Mouse (Mus musculus): ENCODE data around the gene Vav1. TPM values are rescaled to one million over a fixed set of nuclear protein-coding genes. Genes with fewer than 3 reads are reported as not detected.

Gene Vav1
- polyA plus RNA-seq, 1 experiment, result 53.3 TPM

GRCm38 (mm10) chr17:57305593-57305992 is 26.7 kb downstream of the Vav1 start:
- Histone ChIP-seq H3K36me3 (ENCODE audit: control insufficient read depth, insufficient read depth, low read length) (peaks cover 52% of the 10 kb centered on the region), H3K27me3 (ENCODE audit: control insufficient read depth, insufficient read depth, low read length) (no peaks in the 10 kb centered on the region), H3K4me1 (ENCODE audit: control insufficient read depth, insufficient read depth, insufficient read length) (no peaks in the 10 kb centered on the region), H3K4me3 (ENCODE audit: extremely low read depth, insufficient read depth, insufficient read length) (no peak overlapping the region), H3K27ac (ENCODE audit: insufficient read depth, low read length) (no peak overlapping the region)
- no peak for DNase-seq (ENCODE audit: low read depth in 1 of 2, low spot score in 2 of 2)
- no peak for TF ChIP-seq POLR2A (IDR thresholded peaks at IDR 0.05; ENCODE audit: low read depth, low read length)
- TF ChIP-seq CTCF (IDR thresholded peaks at IDR 0.05; ENCODE audit: extremely low read depth, insufficient read depth, insufficient read length, insufficient replicate concordance), result no peak
- WGBS, result 72% methylated on average over 4 of the region's 4 CpGs

DNA sequence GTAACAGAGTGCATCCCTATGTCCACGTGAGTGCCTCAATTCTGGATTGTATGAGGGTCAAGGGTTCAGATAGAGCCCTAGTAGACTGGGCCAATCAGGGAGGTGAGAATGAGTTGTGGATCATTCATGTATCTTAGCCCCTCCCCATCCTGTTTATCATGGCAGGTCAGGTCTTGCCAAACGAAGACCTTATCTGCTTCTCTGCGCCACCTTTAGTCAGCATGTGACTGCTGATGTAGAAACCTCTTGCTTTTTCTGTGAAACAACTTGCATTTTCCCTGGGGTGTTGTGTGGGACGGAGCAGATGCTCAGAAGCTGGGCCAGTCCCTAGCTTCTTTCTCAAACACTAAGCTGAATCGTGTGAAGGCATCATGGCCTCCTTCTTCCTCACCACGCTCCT is 28.2 kb downstream of the Vav1 start:
- 80% methylated on average over 6 of the region's 6 CpGs for WGBS
- no peak for DNase-seq (ENCODE audit: low read depth in 1 of 2, low spot score in 2 of 2)
- peaks cover 46% of the 10 kb centered on the region for H3K36me3 ChIP-seq (ENCODE audit: control insufficient read depth, insufficient read depth, low read length)

GRCm38 (mm10) chr17:57311801-57312200 is 32.9 kb downstream of the Vav1 start:
- H3K36me3 ChIP-seq (ENCODE audit: control insufficient read depth, insufficient read depth, low read length), result peaks cover 45% of the 10 kb centered on the region

More for the DNA sequence above, 28.2 kb downstream of the Vav1 start:
- TF ChIP-seq POLR2A (IDR thresholded peaks at IDR 0.05; ENCODE audit: low read depth, low read length) (no peak), CTCF (IDR thresholded peaks at IDR 0.05; ENCODE audit: extremely low read depth, insufficient read depth, insufficient read length, insufficient replicate concordance) (no peak)
- H3K27me3 ChIP-seq (ENCODE audit: control insufficient read depth, insufficient read depth, low read length), result no peaks in the 10 kb centered on the region
- H3K4me3 ChIP-seq (ENCODE audit: extremely low read depth, insufficient read depth, insufficient read length), result no peak overlapping the region
- H3K27ac ChIP-seq (ENCODE audit: insufficient read depth, low read length), result no peak overlapping the region
- H3K4me1 ChIP-seq (ENCODE audit: control insufficient read depth, insufficient read depth, insufficient read length), result no peaks in the 10 kb centered on the region

DNA sequence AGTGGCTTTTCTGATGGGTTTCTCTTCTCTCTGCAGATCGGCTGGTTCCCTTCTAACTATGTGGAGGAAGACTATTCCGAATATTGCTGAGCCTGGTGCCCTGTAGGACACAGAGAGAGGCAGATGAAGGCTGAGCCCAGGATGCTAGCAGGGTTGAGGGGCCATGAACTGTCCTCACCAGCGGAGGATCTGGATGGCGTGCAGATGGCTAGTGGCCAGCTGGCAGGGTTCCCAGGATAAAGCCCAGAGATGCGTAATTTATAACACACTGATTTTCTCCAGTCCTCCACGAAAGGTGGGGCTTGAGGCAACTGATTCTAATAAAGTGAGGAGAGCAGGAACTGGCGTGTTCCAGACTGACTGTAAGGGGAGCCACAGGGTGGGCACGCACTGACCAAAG is 48.7 kb downstream of the Vav1 start:
- TF ChIP-seq CTCF (IDR thresholded peaks at IDR 0.05; ENCODE audit: extremely low read depth, insufficient read depth, insufficient read length, insufficient replicate concordance) (no peak), POLR2A (IDR thresholded peaks at IDR 0.05; ENCODE audit: low read depth, low read length) (no peak)
- Histone ChIP-seq H3K4me3 (ENCODE audit: extremely low read depth, insufficient read depth, insufficient read length) (no peak overlapping the region), H3K36me3 (ENCODE audit: control insufficient read depth, insufficient read depth, low read length) (peaks cover 42% of the 10 kb centered on the region), H3K27ac (ENCODE audit: insufficient read depth, low read length) (no peak overlapping the region), H3K27me3 (ENCODE audit: control insufficient read depth, insufficient read depth, low read length) (no peaks in the 10 kb centered on the region), H3K4me1 (ENCODE audit: control insufficient read depth, insufficient read depth, insufficient read length) (no peaks in the 10 kb centered on the region)
- DNase-seq (ENCODE audit: low read depth in 1 of 2, low spot score in 2 of 2), result no peak
- 80% methylated on average over 8 of the region's 8 CpGs for WGBS

More at GRCm38 (mm10) chr17:57311801-57312200, 32.9 kb downstream of the Vav1 start:
- H3K27ac ChIP-seq (ENCODE audit: insufficient read depth, low read length), result no peak overlapping the region
- 75% methylated on average over 13 of the region's 13 CpGs for WGBS
- TF ChIP-seq POLR2A (IDR thresholded peaks at IDR 0.05; ENCODE audit: low read depth, low read length) (no peak), CTCF (IDR thresholded peaks at IDR 0.05; ENCODE audit: extremely low read depth, insufficient read depth, insufficient read length, insufficient replicate concordance) (no peak)
- H3K4me1 ChIP-seq (ENCODE audit: control insufficient read depth, insufficient read depth, insufficient read length), result no peaks in the 10 kb centered on the region
- H3K27me3 ChIP-seq (ENCODE audit: control insufficient read depth, insufficient read depth, low read length), result no peaks in the 10 kb centered on the region
- no peak overlapping the region for H3K4me3 ChIP-seq (ENCODE audit: extremely low read depth, insufficient read depth, insufficient read length)
- no peak for DNase-seq (ENCODE audit: low read depth in 1 of 2, low spot score in 2 of 2)

- Histone ChIP-seq H3K4me1 (ENCODE audit: control insufficient read depth, insufficient read depth, insufficient read length) (no peaks in the 10 kb centered on the region), H3K27me3 (ENCODE audit: control insufficient read depth, insufficient read depth, low read length) (no peaks in the 10 kb centered on the region), H3K36me3 (ENCODE audit: control insufficient read depth, insufficient read depth, low read length) (peaks cover 35% of the 10 kb centered on the region), H3K27ac (ENCODE audit: insufficient read depth, low read length) (no peak overlapping the region), H3K4me3 (ENCODE audit: extremely low read depth, insufficient read depth, insufficient read length) (no peak overlapping the region)
- TF ChIP-seq CTCF (IDR thresholded peaks at IDR 0.05; ENCODE audit: extremely low read depth, insufficient read depth, insufficient read length, insufficient replicate concordance) (no peak), POLR2A (IDR thresholded peaks at IDR 0.05; ENCODE audit: low read depth, low read length) (no peak)
- WGBS, result 68% methylated on average over 6 of the region's 6 CpGs
- no peak for DNase-seq (ENCODE audit: low read depth in 1 of 2, low spot score in 2 of 2)
Measured at GRCm38 (mm10) chr17:57328944-57329343, 50.0 kb downstream of the Vav1 start.

- DNase-seq (ENCODE audit: low read depth in 1 of 2, low spot score in 2 of 2), result no peak
- Histone ChIP-seq H3K4me1 (ENCODE audit: control insufficient read depth, insufficient read depth, insufficient read length) (no peaks in the 10 kb centered on the region), H3K4me3 (ENCODE audit: extremely low read depth, insufficient read depth, insufficient read length) (no peak overlapping the region), H3K36me3 (ENCODE audit: control insufficient read depth, insufficient read depth, low read length) (peaks cover 15% of the 10 kb centered on the region), H3K27me3 (ENCODE audit: control insufficient read depth, insufficient read depth, low read length) (no peaks in the 10 kb centered on the region), H3K27ac (ENCODE audit: insufficient read depth, low read length) (no peak overlapping the region)
- TF ChIP-seq POLR2A (IDR thresholded peaks at IDR 0.05; ENCODE audit: low read depth, low read length) (no peak), CTCF (IDR thresholded peaks at IDR 0.05; ENCODE audit: extremely low read depth, insufficient read depth, insufficient read length, insufficient replicate concordance) (no peak)
- 51% methylated on average over 8 of the region's 8 CpGs for WGBS
Measured at GRCm38 (mm10) chr17:57330993-57331392, 52.1 kb downstream of the Vav1 start.

DNA sequence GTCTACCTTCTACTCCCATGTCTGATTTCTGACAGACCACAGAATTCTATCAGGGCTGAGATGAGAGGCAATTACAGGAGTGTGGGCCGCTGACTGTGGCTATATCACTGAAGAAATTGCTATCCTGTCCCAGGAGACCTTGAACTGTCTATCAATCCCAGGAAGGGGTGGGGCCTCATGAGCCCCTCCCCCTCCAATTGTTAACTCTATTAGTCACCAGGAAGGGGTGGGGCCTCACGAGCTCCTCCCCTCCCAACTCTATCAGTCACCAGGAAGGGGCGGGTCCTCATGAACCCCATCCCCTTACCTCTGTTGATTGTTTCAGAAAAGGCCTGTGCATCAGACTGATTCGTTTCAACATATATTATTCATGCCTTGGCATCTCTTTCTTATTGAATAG is 53.3 kb downstream of the Vav1 start:
- peaks cover 2% of the 10 kb centered on the region; the same call in 1 of the 2 replicates for H3K4me1 ChIP-seq (ENCODE audit: control insufficient read depth, insufficient read depth, insufficient read length)
- no peak overlapping the region for H3K4me3 ChIP-seq (ENCODE audit: extremely low read depth, insufficient read depth, insufficient read length)
- DNase-seq (ENCODE audit: low read depth in 1 of 2, low spot score in 2 of 2), result no peak
- TF ChIP-seq CTCF (IDR thresholded peaks at IDR 0.05; ENCODE audit: extremely low read depth, insufficient read depth, insufficient read length, insufficient replicate concordance) (no peak), POLR2A (IDR thresholded peaks at IDR 0.05; ENCODE audit: low read depth, low read length) (no peak)
- no peaks in the 10 kb centered on the region for H3K27me3 ChIP-seq (ENCODE audit: control insufficient read depth, insufficient read depth, low read length)
- peaks cover 11% of the 10 kb centered on the region for H3K36me3 ChIP-seq (ENCODE audit: control insufficient read depth, insufficient read depth, low read length)
- 70% methylated on average over 4 of the region's 4 CpGs for WGBS
- no peak overlapping the region for H3K27ac ChIP-seq (ENCODE audit: insufficient read depth, low read length)
